Mouse (Mus musculus) embryo, embryonic 10 days (tissue): ENCODE results near the gene Hspg2.
A peak's percentile ranks its signal among the peaks of the same experiment; 100 is the strongest.

Source experiments
- DNase-seq: peaks from one replicate; pipeline ENCODE4 v3.0.0-alpha.2; 2015; ENCODE audit warnings: low spot score

Hspg2 gene

GRCm38 (mm10) chr4:137480993-137481340 is 12.4 kb downstream of the Hspg2 start:
- DNase-seq: no peak

DNA sequence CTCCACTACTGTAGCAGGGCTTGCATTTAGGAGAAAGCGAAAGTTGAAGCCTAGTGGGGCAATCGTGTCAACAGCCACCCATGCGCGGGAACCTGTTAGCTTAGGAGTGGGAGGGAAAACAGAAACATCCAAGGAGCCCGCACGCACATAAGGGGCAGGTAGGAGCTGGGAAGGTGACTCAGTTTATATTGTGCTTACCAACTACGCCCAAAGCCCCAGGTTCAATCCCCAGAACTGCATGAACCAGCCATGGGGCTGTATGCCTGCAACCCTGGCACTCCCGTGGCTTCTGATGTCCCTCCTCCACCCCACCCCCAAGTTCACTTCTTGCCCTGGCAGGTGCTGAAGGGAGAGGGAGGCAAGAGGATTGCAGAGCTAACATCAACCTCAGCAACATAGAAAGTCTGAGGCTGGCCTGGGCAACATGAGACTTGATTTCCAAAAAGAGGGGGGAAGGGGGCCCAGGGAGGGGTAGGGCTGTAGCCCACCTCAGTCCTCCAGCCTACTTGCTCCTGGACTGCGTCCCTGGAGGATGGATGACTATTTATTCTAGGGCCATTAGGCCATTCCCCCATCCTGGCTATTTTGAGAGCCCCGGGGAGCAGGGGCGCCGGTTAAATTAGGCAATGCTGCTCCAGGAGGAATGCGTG is 12.9 kb downstream of the Hspg2 start:
- no peak for DNase-seq

- no peak for DNase-seq
These were observed 15.3 kb downstream of the Hspg2 start for GRCm38 (mm10) chr4:137483871-137484270.

GRCm38 (mm10) chr4:137484586-137484985 is 16.0 kb downstream of the Hspg2 start:
- no peak for DNase-seq

GRCm38 (mm10) chr4:137485258-137485960 is 16.8 kb downstream of the Hspg2 start:
- no peak for DNase-seq

- no peak for DNase-seq
These were observed 17.8 kb downstream of the Hspg2 start for GRCm38 (mm10) chr4:137486081-137487014.

DNA sequence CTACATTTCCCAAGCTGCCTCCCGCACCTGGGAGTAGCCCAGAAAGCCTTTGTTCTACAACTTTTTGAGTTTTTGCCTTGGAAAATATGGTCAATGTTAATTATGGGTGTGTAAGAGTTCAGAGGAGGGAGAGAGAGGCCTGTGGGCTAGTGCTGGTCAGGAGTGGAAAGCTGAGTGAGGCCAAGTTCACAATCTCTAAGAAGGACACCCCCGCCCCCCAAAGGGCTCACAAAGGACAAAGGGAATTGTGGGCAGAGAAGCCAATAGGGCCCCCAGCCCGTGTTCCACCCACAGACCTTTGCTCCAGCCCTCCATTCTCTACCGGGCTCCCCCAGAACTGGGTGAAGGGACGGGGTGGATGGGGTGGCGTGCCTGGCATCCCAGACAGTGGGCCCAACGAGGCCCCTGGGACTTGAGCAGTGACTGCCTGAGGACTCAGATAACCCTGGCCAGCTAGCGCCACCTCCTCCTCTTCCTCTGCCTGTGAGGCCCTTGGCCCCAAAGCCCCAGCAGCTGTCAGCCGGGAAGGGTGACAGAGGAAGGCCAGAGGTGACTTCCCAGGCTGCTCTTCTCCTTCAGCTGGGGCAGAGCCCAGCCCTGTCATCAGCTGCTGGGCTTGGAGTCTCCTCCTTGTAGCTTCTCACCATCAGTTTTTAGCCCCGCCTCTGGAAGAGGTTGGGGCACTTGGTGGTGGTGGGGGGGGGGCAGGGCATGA is 18.9 kb downstream of the Hspg2 start:
- DNase-seq: peak; percentile 71

DNA sequence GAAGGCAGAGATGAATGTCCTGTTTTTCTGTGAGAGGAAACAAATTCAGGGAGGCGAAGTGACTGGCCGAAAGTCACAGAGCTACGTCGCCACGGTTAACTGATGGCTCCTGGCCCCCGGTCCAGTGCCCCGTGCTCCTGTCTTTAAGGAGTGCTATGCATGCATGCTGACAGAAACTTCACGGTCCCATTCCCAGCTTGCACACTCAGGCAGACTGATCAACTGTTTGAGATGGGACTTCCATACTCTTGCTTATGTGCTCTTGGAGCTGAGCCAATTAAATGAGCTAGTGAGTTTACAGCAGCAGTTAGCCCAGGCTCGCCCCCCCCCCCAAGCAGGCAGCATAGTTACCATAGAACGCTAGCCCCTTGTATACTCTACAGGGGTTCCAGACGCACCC is 19.5 kb downstream of the Hspg2 start:
- DNase-seq: no peak

GRCm38 (mm10) chr4:137488571-137489303 is 20.2 kb downstream of the Hspg2 start:
- DNase-seq: peak; percentile 65

- no peak for DNase-seq
These were observed 21.4 kb downstream of the Hspg2 start for GRCm38 (mm10) chr4:137489996-137490395.

DNA sequence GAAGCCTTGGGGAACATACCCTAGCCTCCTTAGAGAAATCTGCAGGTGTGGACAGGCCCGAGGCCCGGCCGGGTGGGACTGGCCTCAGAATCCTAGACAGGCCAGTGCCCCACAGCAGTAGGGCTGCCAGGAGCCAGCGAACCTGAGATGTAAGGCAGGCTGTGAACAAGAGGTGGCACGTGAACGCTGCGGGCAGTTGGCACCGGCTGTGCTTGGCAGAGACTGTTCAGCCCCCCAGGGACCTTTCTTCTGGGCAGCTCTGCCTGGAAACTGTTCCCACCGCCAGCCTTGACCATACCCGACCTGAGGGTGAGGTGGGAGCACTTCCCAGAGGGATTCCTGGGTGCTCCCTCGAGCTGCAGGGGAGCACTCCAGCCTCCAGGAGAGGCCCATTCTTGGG is 24.0 kb downstream of the Hspg2 start:
- DNase-seq: no peak

DNA sequence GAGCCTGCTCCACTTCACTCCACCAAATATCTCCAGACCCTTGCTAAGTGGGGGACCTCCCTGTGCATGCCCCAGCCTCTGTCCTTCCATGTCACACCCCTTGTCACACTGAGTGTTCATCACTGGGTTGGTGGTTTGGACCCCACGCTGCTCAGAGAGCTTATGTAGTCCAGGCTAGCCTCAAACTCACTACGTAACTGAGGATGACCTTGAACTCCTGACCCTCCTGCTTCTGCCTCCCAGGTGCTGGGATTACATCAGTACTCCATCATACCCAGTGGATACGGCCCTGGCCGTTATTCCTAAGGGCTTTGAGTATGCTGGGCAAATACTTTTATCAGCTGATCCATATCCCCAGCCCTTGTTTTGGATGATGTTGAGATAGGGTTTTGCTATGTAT is 24.6 kb downstream of the Hspg2 start:
- no peak for DNase-seq

DNA sequence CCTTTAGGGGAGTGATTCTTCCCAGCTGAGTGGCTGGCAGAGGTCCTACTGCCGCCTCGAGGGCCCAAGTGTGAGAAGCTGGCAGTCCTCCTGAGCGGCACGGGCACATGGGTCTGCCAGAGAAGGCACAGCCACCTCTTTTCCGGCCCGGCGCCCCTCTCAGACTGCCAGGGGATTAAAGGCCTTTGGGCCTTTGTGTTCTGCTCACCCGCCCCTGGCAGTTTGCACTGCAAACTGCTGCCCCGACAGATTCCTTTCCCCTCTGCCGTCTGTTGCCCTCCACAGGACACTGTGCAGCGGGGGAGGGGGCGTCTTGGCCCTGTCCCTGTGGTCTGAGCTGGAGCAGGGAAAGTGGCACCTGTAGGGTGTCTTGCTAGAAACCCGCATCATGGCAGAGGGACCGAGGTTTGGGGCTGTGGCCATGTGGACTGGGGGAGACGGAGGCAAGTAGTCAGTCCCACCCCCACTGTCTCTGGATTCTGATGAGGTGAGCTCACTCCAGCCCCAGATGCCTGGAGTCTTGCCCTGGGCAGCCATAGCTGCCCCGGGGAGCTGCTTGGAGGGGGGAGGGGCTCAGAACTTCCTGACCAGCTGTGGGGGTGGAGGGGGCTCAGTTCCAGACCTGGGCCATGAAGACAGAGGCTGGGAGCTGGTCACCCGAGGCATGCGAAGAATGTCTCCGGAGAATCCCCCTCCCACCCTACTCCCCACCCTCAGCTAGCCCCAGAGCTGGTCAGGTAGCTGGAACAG is 26.4 kb downstream of the Hspg2 start:
- DNase-seq: peak; percentile 61

GRCm38 (mm10) chr4:137495501-137496100 is 27.0 kb downstream of the Hspg2 start:
- DNase-seq: no peak

DNA sequence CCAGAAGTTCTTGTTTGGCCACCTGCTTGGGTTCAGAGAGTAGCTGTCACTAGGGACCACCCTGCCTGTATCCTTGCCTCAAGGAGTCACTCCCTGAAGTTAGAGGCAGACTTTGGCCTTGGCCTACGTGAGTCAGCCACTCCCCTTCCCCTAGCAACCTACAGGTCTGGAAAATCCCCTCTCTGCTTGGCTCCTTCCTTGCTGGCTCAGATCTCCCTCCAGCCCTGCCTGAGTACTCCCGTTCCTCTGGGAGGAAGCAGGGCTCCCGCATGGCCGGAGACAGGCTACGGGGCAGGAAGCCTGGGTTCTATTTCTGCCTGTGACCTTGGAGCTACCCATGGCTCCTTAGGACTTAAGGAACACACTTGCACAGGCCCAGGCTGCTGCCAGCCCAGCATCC is 28.8 kb downstream of the Hspg2 start:
- DNase-seq: no peak

GRCm38 (mm10) chr4:137497892-137498722 is 29.5 kb downstream of the Hspg2 start:
- DNase-seq: no peak

- DNase-seq: no peak
These were observed 30.5 kb downstream of the Hspg2 start for GRCm38 (mm10) chr4:137498882-137499583.

DNA sequence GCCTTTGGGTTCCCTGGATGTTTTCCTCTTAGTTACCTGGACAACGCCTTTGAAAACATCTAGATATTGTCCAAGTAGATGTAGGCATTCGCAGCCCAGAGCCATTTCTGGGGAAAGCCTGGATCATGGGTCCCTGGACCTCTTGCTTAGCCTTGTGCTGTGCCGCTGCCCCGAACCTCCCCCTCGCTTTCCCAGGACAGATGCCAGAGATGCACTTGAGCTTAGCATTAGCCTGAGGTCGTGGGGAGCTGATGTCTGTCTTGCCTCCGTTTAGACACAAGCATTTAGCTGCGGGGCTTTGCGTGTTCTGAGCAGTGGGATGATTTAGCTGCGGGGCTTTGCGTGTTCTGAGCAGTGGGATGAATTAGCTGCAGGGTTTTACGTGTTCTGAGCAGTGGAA is 31.6 kb downstream of the Hspg2 start:
- DNase-seq: no peak

GRCm38 (mm10) chr4:137500953-137501352 is 32.4 kb downstream of the Hspg2 start:
- DNase-seq: no peak
